Mouse (Mus musculus) adrenal gland (tissue): ENCODE results near the gene Rbpjl.

Experiments used
- intact Hi-C: fragments of 180-260 bp; cut with DNase I; formaldehyde crosslinking; loops from one replicate; pipeline ENCODE4 v1.15.1; 2025

The Rbpjl gene

GRCm38 (mm10) chr2:164426952-164427351 lies 24.0 kb downstream of the Rbpjl start:
- intact Hi-C loops, result no loop called here

DNA sequence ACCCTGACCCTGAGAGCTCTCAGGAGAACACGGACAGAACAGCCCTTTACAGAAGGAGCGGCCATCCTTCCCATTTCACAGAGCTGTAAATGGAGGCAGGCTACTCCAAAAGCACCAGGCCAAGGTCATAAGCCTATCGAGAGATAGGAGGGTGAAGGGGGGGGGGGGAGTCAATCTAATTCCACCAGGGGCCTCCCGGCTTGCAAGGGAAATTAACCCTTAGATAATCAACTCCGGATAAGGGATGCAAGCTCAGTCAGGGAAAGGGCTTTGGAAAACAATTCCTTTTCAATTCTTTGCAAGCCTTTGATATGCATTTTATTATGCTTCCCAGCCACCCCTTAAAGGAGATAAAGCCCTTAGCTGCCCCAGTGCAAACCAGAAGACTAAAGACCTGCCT lies 25.5 kb downstream of the Rbpjl start:
- intact Hi-C loops, result no loop called here

- intact Hi-C loops, result no loop called here
Measured at GRCm38 (mm10) chr2:164429881-164430615, 27.1 kb downstream of the Rbpjl start.

DNA sequence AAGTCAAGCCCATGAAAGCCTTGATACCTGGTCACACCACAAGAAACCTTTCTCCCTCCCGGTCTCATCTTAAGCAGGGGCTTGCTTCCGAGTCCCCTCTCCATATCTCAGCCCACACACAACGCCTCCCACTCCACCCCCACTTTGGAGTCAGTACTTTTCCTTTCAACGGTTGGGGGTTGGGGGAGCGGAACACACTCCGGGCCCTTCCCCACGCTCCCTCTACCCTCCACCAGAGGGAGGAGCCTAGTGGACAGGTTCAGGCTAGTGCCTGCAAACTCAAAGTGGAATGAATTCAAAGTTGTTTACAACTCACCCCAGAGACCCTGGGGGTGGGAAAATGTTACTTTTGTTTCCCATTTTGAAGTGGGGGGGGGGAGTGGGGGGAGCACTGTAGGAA lies 27.8 kb downstream of the Rbpjl start:
- intact Hi-C loops, result no loop called here

DNA sequence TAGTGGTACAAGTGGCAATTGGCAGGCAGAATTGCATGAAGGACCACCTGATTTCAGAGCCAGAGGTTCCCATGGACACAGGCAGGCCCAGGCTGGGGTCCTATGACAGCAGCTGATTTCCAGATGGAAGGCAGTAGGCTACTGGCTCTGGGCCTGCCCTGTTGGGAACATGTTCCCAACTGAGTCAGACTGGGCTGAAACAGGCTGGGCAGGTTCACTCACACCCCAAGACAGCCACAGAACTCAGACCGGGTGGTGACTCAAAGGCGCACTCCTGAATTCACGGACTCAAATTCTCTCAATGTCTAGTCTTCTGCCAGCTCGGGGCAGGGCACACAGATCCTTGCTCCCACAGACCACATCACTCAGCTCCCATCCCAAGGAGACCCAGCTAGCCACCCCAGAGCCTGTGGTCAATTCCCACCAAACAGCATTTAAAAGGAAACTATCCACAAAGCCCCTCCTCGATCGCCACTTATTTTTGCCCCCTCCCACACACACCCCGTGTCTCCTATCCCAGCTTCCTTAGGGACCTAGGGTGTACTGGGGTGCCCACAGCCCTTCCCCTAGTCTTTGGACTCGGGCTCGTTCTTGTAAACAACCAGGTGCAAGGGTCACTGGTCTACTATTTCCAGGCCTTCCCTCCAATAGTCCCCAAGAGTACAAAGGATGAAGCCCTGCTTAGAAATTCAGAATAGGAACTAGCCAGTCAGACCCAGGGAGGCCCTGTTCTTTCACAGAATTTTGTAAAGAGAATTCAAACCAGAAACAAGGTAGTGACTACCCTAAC lies 28.9 kb downstream of the Rbpjl start:
- intact Hi-C loops, result no loop called here

DNA sequence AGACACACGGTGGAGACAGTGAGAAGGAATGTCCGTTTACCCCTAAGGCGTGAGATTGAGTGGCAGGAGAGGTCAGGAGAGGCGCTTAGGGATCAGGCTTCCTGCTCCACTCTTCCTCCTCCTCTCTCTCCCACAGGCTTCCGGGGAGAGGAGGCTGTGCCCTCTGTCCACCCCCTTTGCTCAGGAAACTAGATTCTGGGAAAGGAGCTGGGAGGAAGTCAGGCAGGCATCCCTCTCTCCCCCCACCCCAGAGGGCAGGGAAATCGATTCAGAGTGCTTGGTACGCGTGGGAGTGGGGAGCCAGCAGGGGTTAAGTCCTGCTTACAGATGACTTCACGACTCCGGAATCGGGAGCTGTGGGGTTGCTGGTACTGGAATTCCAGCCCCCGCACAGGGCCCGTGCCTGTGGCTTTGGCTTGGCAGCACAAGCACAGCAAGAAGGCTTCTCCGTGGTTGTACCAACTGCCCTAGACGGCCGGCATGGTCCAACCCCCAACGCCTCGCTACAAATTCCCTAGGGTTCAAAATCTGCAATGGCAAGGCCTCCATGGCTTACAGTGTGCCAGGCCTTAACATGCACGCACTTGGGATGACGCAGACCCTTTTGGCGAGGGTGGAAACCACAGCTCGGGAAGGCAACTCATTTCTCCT lies 29.7 kb downstream of the Rbpjl start:
- intact Hi-C loops, result no loop called here

DNA sequence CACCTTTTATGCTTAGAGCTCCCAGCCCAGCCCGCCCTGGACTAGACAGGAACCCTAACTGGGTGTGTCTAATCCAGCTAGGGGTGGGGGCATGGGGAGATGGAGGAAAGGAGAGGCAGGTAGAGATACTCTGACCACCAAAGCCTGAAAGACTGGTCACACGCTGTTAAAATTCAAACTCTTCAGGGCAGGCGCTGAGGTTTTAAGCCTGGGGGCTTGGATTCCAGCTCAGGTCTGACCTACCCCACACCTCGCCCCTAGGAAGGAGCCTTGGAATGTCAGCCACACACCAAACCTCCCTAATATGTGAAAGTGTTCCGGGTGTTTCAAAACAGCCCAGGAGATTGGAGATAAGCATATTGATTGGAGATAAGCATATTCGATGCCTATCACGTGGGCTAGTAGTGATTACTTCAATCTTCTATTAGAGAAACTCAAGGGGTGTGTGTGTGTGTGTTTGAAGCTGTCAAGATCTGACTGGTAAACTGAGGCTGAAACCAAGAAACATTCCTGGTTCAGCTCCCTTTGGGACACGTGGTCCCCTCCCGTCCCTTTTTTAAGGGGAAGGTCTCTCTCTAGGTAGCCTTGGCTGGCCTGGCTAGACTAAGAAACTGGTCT lies 30.4 kb downstream of the Rbpjl start:
- intact Hi-C loops, result no loop called here

GRCm38 (mm10) chr2:164434681-164435080 lies 31.7 kb downstream of the Rbpjl start:
- intact Hi-C loops, result no loop called here

DNA sequence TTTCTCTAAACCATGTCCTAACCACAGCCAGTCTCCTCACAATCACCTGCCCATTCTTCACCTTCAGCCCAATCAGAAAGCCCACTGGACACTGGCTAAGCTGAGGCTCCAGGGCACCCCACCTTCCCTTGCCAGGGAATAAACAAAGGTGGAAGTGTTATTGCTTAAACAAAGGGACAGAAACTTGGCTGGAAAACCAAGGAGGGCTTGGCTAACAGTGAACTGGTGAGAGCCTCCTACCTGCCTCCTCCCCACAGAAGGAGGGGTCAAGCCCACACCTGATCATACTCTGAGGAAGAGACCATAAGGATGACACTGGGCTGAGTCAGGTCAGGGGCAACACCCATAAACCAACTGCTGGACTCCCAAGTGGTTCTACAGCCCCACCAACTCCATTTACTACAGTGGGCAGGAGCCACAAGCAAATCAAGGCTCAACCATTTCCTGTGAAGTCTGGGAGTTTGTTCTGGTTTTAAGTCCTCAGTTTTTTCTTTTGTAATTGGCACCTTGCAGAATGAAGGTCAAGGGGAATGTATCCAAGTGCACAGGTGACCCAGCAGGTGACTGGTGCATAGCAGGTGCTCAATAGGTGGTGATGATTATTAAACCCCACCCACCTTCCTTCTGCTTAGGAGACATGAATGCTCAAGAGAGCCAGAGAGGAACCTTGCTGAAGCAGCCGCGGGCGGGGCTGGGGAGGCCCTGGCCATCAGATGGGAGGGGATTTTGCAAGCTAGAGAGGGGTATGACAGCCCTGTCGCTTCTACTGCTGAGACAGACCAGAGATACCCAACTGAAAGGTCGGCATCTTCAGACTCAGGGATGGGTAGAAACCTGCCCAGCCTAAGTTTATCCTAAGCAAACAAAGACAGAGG lies 32.5 kb downstream of the Rbpjl start:
- intact Hi-C loops, result no loop called here

GRCm38 (mm10) chr2:164436215-164436913 lies 33.4 kb downstream of the Rbpjl start:
- intact Hi-C loops, result no loop called here

DNA sequence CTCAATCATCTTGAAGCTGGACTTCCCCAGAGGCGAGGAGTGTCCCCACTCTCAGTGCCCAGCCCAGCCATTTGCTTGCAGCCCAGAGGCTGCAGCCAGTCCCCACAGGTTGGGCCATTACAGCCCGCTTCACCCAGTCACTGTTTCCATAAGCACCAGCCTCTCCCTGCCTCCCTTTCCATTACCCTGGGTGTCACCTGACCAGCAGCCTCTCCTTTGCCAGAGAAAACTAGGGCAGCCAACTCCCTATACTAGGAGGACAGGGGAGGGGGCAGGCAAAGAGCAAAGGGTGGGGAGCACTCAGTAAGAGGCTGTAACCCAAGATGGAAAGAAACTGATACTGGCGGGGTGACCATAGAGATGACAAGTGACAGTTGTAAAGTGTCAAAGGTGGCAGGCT lies 34.0 kb downstream of the Rbpjl start:
- intact Hi-C loops, result no loop called here

GRCm38 (mm10) chr2:164437710-164438109 lies 34.8 kb downstream of the Rbpjl start:
- intact Hi-C loops, result no loop called here

DNA sequence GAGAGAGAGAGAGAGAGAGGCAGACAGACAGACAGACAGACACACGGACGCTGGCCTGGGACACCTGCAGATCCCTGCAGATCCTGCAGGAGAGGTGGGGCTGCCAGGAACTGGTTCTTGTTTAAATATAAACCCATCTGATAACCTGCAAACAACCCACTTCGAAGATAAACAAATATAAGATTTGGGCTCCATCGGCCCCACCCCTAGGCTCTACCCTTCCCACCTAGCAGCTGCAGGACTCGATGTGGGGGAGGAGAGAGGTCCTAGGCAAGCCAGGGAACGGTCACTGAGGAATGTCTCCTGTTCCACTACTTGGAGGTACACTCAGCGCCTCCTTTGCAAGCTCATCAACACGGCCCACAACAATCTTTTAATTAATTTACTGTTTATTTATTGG lies 35.3 kb downstream of the Rbpjl start:
- intact Hi-C loops, result no loop called here

- intact Hi-C loops, result no loop called here
Measured at GRCm38 (mm10) chr2:164439001-164439421, 36.1 kb downstream of the Rbpjl start.

- intact Hi-C loops, result no loop called here
Measured at GRCm38 (mm10) chr2:164440314-164440713, 37.4 kb downstream of the Rbpjl start.

GRCm38 (mm10) chr2:164441155-164441554 lies 38.2 kb downstream of the Rbpjl start:
- intact Hi-C loops, result no loop called here

GRCm38 (mm10) chr2:164441731-164442130 lies 38.8 kb downstream of the Rbpjl start:
- intact Hi-C loops, result no loop called here

GRCm38 (mm10) chr2:164442315-164443050 lies 39.5 kb downstream of the Rbpjl start:
- intact Hi-C loops, result no loop called here

DNA sequence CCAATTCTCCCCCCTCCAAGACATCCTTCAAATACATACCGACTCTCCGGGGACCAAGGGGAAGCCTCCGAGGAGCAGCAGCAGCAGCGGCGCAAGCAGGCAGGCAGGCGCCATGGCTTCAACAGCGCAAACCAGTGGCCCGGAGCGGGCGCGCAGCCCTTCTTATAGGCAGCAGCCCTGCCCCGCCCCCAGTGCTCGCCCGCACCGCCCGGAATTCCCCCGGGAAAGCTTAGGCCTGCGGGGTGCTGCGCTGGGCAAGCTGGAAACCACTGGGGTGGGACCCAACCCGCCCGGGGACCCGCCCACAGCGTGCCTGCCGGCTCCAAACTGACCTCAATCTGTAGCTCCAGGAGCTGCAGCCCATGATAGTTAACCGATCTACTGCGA lies 40.1 kb downstream of the Rbpjl start:
- intact Hi-C loops, result no loop called here
